Mouse (Mus musculus): ENCODE data around the gene Crip2. TPM values are rescaled to one million over a fixed set of nuclear protein-coding genes. Genes with fewer than 3 reads are reported as not detected.
A peak's percentile ranks its signal among the peaks of the same experiment; 100 is the strongest.

Crip2 gene
- polyA plus RNA-seq, 1 experiment, result 178 TPM

- Histone ChIP-seq H3K27ac (ENCODE audit: control insufficient read depth, insufficient read depth, low read depth, low read length) (no peak overlapping the region), H3K4me3 (ENCODE audit: control insufficient read depth, low read depth, low read length) (no peak overlapping the region), H3K27me3 (ENCODE audit: control insufficient read depth, insufficient read depth, low read length) (no peaks in the 10 kb centered on the region), H3K4me1 (ENCODE audit: control insufficient read depth, insufficient read depth, low read length) (peaks cover 24% of the 10 kb centered on the region), H3K36me3 (ENCODE audit: control insufficient read depth, insufficient read depth, low read length) (no peaks in the 10 kb centered on the region)
- TF ChIP-seq POLR2A (IDR thresholded peaks at IDR 0.05; ENCODE audit: control insufficient read depth, low read depth, low read length), result no peak
- no peak for TF ChIP-seq CTCF (IDR thresholded peaks at IDR 0.05; ENCODE audit: control insufficient read depth, insufficient read depth, insufficient replicate concordance, low read depth, low read length)
Measured at GRCm38 (mm10) chr12:113101251-113101960, 38.6 kb upstream of the Crip2 start.

GRCm38 (mm10) chr12:113102461-113102860 lies 37.6 kb upstream of the Crip2 start:
- H3K36me3 ChIP-seq (ENCODE audit: control insufficient read depth, insufficient read depth, low read length), result no peaks in the 10 kb centered on the region
- H3K27me3 ChIP-seq (ENCODE audit: control insufficient read depth, insufficient read depth, low read length), result no peaks in the 10 kb centered on the region
- peak; percentile 47; the same call in 1 of the 2 replicates for TF ChIP-seq CTCF (IDR thresholded peaks at IDR 0.05; ENCODE audit: control insufficient read depth, insufficient read depth, insufficient replicate concordance, low read depth, low read length)
- no peak for TF ChIP-seq POLR2A (IDR thresholded peaks at IDR 0.05; ENCODE audit: control insufficient read depth, low read depth, low read length)
- no peak overlapping the region for H3K4me3 ChIP-seq (ENCODE audit: control insufficient read depth, low read depth, low read length)
- H3K27ac ChIP-seq (ENCODE audit: control insufficient read depth, insufficient read depth, low read depth, low read length), result no peak overlapping the region
- H3K4me1 ChIP-seq (ENCODE audit: control insufficient read depth, insufficient read depth, low read length), result peaks cover 15% of the 10 kb centered on the region

- H3K27me3 ChIP-seq (ENCODE audit: control insufficient read depth, insufficient read depth, low read length), result no peaks in the 10 kb centered on the region
- TF ChIP-seq POLR2A (IDR thresholded peaks at IDR 0.05; ENCODE audit: control insufficient read depth, low read depth, low read length) (no peak), CTCF (IDR thresholded peaks at IDR 0.05; ENCODE audit: control insufficient read depth, insufficient read depth, insufficient replicate concordance, low read depth, low read length) (peak; percentile 32; the same call in 1 of the 2 replicates)
- no peaks in the 10 kb centered on the region for H3K36me3 ChIP-seq (ENCODE audit: control insufficient read depth, insufficient read depth, low read length)
- H3K27ac ChIP-seq (ENCODE audit: control insufficient read depth, insufficient read depth, low read depth, low read length), result no peak overlapping the region
- H3K4me3 ChIP-seq (ENCODE audit: control insufficient read depth, low read depth, low read length), result peak overlapping the region; percentile 11
- peaks cover 10% of the 10 kb centered on the region for H3K4me1 ChIP-seq (ENCODE audit: control insufficient read depth, insufficient read depth, low read length)
Measured at GRCm38 (mm10) chr12:113103846-113104451, 36.1 kb upstream of the Crip2 start.

- Histone ChIP-seq H3K27ac (ENCODE audit: control insufficient read depth, insufficient read depth, low read depth, low read length) (no peak overlapping the region), H3K4me3 (ENCODE audit: control insufficient read depth, low read depth, low read length) (no peak overlapping the region), H3K27me3 (ENCODE audit: control insufficient read depth, insufficient read depth, low read length) (no peaks in the 10 kb centered on the region), H3K4me1 (ENCODE audit: control insufficient read depth, insufficient read depth, low read length) (peaks cover 5% of the 10 kb centered on the region; the same call in 1 of the 2 replicates), H3K36me3 (ENCODE audit: control insufficient read depth, insufficient read depth, low read length) (no peaks in the 10 kb centered on the region)
- TF ChIP-seq CTCF (IDR thresholded peaks at IDR 0.05; ENCODE audit: control insufficient read depth, insufficient read depth, insufficient replicate concordance, low read depth, low read length), result no peak
- TF ChIP-seq POLR2A (IDR thresholded peaks at IDR 0.05; ENCODE audit: control insufficient read depth, low read depth, low read length), result no peak
Measured at GRCm38 (mm10) chr12:113106386-113106785, 33.6 kb upstream of the Crip2 start.

- no peak for TF ChIP-seq CTCF (IDR thresholded peaks at IDR 0.05; ENCODE audit: control insufficient read depth, insufficient read depth, insufficient replicate concordance, low read depth, low read length)
- no peak for TF ChIP-seq POLR2A (IDR thresholded peaks at IDR 0.05; ENCODE audit: control insufficient read depth, low read depth, low read length)
- no peaks in the 10 kb centered on the region for H3K36me3 ChIP-seq (ENCODE audit: control insufficient read depth, insufficient read depth, low read length)
- H3K27ac ChIP-seq (ENCODE audit: control insufficient read depth, insufficient read depth, low read depth, low read length), result no peak overlapping the region
- H3K27me3 ChIP-seq (ENCODE audit: control insufficient read depth, insufficient read depth, low read length), result no peaks in the 10 kb centered on the region
- peaks cover 5% of the 10 kb centered on the region; the same call in 1 of the 2 replicates for H3K4me1 ChIP-seq (ENCODE audit: control insufficient read depth, insufficient read depth, low read length)
- H3K4me3 ChIP-seq (ENCODE audit: control insufficient read depth, low read depth, low read length), result no peak overlapping the region
Measured at GRCm38 (mm10) chr12:113107431-113108124, 32.5 kb upstream of the Crip2 start.

GRCm38 (mm10) chr12:113108528-113109283 lies 31.3 kb upstream of the Crip2 start:
- Histone ChIP-seq H3K36me3 (ENCODE audit: control insufficient read depth, insufficient read depth, low read length) (no peaks in the 10 kb centered on the region), H3K27ac (ENCODE audit: control insufficient read depth, insufficient read depth, low read depth, low read length) (no peak overlapping the region), H3K4me3 (ENCODE audit: control insufficient read depth, low read depth, low read length) (no peak overlapping the region), H3K4me1 (ENCODE audit: control insufficient read depth, insufficient read depth, low read length) (peaks cover 5% of the 10 kb centered on the region; the same call in 1 of the 2 replicates), H3K27me3 (ENCODE audit: control insufficient read depth, insufficient read depth, low read length) (no peaks in the 10 kb centered on the region)
- TF ChIP-seq POLR2A (IDR thresholded peaks at IDR 0.05; ENCODE audit: control insufficient read depth, low read depth, low read length) (no peak), CTCF (IDR thresholded peaks at IDR 0.05; ENCODE audit: control insufficient read depth, insufficient read depth, insufficient replicate concordance, low read depth, low read length) (no peak)
